Mouse (Mus musculus) heart, postnatal 0 days (tissue): ENCODE results near the gene Chrm3. TPM values are rescaled to one million over a fixed set of nuclear protein-coding genes. Genes with fewer than 3 reads are reported as not detected.

ENCODE experiments used
- ATAC-seq: fragments of 200-750 bp; cut with Nextera tagmentation; 2 replicates; pipeline ENCODE4 v1.8.0; 2017; ENCODE audit warnings: low read depth, moderate number of reproducible peaks, moderate library complexity; ENCODE audit not compliant: insufficient read depth
- DNase-seq: peaks from one replicate; pipeline ENCODE4 v3.0.0-alpha.2; 2016; ENCODE audit warnings: low spot score
- H3K27ac ChIP-seq: fragments of 300-500 bp; sonication (generic); 2 replicates; pipeline ENCODE4 v1.5.1; 2014; ENCODE audit warnings: low read depth, mild to moderate bottlenecking
- H3K27me3 ChIP-seq: fragments of 300-500 bp; sonication (generic); 2 replicates; pipeline ENCODE4 v1.6.1; 2014; ENCODE audit warnings: low read length, mixed read lengths; ENCODE audit not compliant: control insufficient read depth, insufficient read depth
- H3K36me3 ChIP-seq: fragments of 300-500 bp; sonication (generic); replicated peaks from 2 replicates; pipeline ENCODE4 v1.6.1; 2014; ENCODE audit warnings: low read length, mixed read lengths; ENCODE audit not compliant: control insufficient read depth, insufficient read depth
- H3K4me1 ChIP-seq: fragments of 300-500 bp; sonication (generic); 2 replicates; pipeline ENCODE4 v1.6.1; 2014; ENCODE audit warnings: antibody characterized with exemption; ENCODE audit not compliant: control insufficient read depth, insufficient read depth
- H3K4me2 ChIP-seq: fragments of 300-500 bp; sonication (generic); 2 replicates; pipeline ENCODE4 v1.6.1; 2014; ENCODE audit warnings: low read depth, mild to moderate bottlenecking, low read length, moderate library complexity
- H3K4me3 ChIP-seq: fragments of 300-500 bp; sonication (generic); 2 replicates; pipeline ENCODE4 v1.5.1; 2014; ENCODE audit warnings: low read depth, low read length
- H3K9ac ChIP-seq: fragments of 300-500 bp; sonication (generic); replicated peaks from 2 replicates; pipeline ENCODE4 v1.6.1; 2014; ENCODE audit warnings: low read depth, low read length, mixed read lengths
- H3K9me3 ChIP-seq: fragments of 300-500 bp; sonication (generic); replicated peaks from 2 replicates; pipeline ENCODE4 v1.6.1; 2016; ENCODE audit warnings: low read length; ENCODE audit not compliant: control insufficient read depth
- CTCF ChIP-seq: IDR thresholded peaks from 2 replicates; pipeline ENCODE4 v1.5.1; 2016; ENCODE audit warnings: antibody characterized with exemption, control low read depth, low read depth
- EP300 ChIP-seq: IDR thresholded peaks from 2 replicates; pipeline ENCODE4 v1.6.1; 2016; ENCODE audit warnings: antibody characterized with exemption, low read depth
- WGBS: fragments of 180-500 bp; shearing (Covaris S2); extraction: QIAGEN DNeasy Blood & Tissue Kit; methylation state at CpG from one replicate; pipeline ENCODE4 v1.1.7; 2014; 5-methylcytosine and 5-hydroxymethylcytosine counted together
- polyA plus RNA-seq: library from polyadenylated mRNA; unstranded; fragments of >200 nt; fragmentation: Nextera tagmentation; extraction: Ambion mirVana; gene quantifications from 2 replicates; pipeline ENCODE4 v1.2.1, GENCODE M21; 2015
- total RNA-seq: library from RNA; depleted of rRNA; stranded (reverse); fragments of >200 nt; gene quantifications from 2 replicates; pipeline ENCODE4 v1.2.3, GENCODE M21; 2014; ENCODE audit warnings: low replicate concordance

The Chrm3 gene
- total and polyA plus RNA-seq, 2 experiments from 2014 or later, result 0.26 to 0.31 TPM

- Histone ChIP-seq H3K4me3 (no peak overlapping the region), H3K9ac (no peak overlapping the region), H3K4me2 (no peak overlapping the region), H3K27me3 (no peaks in the 10 kb centered on the region), H3K27ac (no peak overlapping the region), H3K9me3 (no peaks in the 10 kb centered on the region), H3K36me3 (no peaks in the 10 kb centered on the region), H3K4me1 (no peaks in the 10 kb centered on the region)
- ATAC-seq (no peak), DNase-seq (no peak)
- TF ChIP-seq EP300 (no peak), CTCF (no peak)
- 45% methylated on average over 4 of the region's 4 CpGs for WGBS
These were observed 357.7 kb downstream of the Chrm3 start for GRCm38 (mm10) chr13:10002916-10003315.

DNA sequence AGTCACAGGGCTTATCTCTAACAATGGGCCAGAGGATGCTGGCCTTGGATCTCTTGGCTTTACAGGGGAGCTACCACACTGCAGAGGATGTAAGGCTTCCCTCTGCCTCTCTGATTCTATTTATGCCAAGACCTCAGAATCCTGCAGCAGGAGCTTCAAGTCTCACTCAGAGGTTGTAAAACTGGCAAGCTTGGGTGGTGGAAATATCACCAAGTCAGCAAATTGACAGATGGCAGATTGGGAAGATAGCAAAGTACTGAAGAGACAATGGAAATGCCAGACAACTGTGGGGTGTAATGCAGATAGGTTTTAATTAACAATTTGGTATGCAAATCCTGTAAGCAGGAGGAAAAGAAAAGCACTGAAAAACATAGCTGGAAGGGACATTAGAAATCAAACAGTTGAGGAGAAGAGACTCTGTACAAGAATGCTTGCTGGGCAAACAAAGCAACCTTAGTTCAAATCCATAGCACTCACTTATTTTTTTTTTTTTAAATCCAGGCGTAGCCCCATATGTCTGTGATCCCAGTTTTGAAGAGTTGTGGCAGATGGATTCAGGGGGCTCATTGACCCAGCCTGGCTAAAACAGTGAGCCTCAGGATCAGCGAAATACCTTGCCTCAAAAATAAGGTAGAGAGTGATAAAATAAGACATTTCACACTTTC, 362.9 kb downstream of the Chrm3 start:
- DNase-seq (no peak), ATAC-seq (no peak)
- Histone ChIP-seq H3K27me3 (no peaks in the 10 kb centered on the region), H3K4me2 (no peak overlapping the region), H3K4me3 (no peak overlapping the region), H3K36me3 (no peaks in the 10 kb centered on the region), H3K9ac (no peak overlapping the region), H3K4me1 (no peaks in the 10 kb centered on the region), H3K9me3 (no peaks in the 10 kb centered on the region), H3K27ac (no peak overlapping the region)
- no peak for TF ChIP-seq CTCF
- TF ChIP-seq EP300, result no peak
- 73% methylated on average over 2 of the region's 2 CpGs for whole genome bisulfite sequencing

- H3K4me3 ChIP-seq, result no peak overlapping the region
- TF ChIP-seq CTCF (no peak), EP300 (no peak)
- no peaks in the 10 kb centered on the region for H3K27me3 ChIP-seq
- H3K27ac ChIP-seq, result no peak overlapping the region
- H3K36me3 ChIP-seq, result no peaks in the 10 kb centered on the region
- no peak for DNase-seq
- WGBS, result 74% methylated on average over 1 of the region's 1 CpGs
- no peak overlapping the region for H3K9ac ChIP-seq
- ATAC-seq, result no peak
- H3K4me2 ChIP-seq, result no peak overlapping the region
- H3K9me3 ChIP-seq, result no peaks in the 10 kb centered on the region
- H3K4me1 ChIP-seq, result no peaks in the 10 kb centered on the region
These were observed 364.8 kb downstream of the Chrm3 start for GRCm38 (mm10) chr13:9995852-9996251.

- H3K27me3 ChIP-seq, result no peaks in the 10 kb centered on the region
- no peak for DNase-seq
- H3K4me1 ChIP-seq, result no peaks in the 10 kb centered on the region
- no peaks in the 10 kb centered on the region for H3K9me3 ChIP-seq
- no peak for ATAC-seq
- TF ChIP-seq EP300, result no peak
- no peak for TF ChIP-seq CTCF
- 84% methylated on average over 3 of the region's 3 CpGs for whole genome bisulfite sequencing
- H3K27ac ChIP-seq, result no peak overlapping the region
- H3K4me2 ChIP-seq, result no peak overlapping the region
- H3K36me3 ChIP-seq, result no peaks in the 10 kb centered on the region
- no peak overlapping the region for H3K9ac ChIP-seq
- H3K4me3 ChIP-seq, result no peak overlapping the region
These were observed 367.1 kb downstream of the Chrm3 start for GRCm38 (mm10) chr13:9993571-9993970.

GRCm38 (mm10) chr13:9992640-9993039, 368.0 kb downstream of the Chrm3 start:
- H3K9me3 ChIP-seq, result no peaks in the 10 kb centered on the region
- DNase-seq (no peak), ATAC-seq (no peak)
- no peaks in the 10 kb centered on the region for H3K27me3 ChIP-seq
- no peak overlapping the region for H3K27ac ChIP-seq
- no peak overlapping the region for H3K4me2 ChIP-seq
- H3K36me3 ChIP-seq, result no peaks in the 10 kb centered on the region
- TF ChIP-seq EP300, result no peak
- no peak overlapping the region for H3K9ac ChIP-seq
- no peaks in the 10 kb centered on the region for H3K4me1 ChIP-seq
- WGBS, result 40% methylated on average over 2 of the region's 2 CpGs
- H3K4me3 ChIP-seq, result no peak overlapping the region

GRCm38 (mm10) chr13:9985648-9986047, 375.0 kb downstream of the Chrm3 start:
- Histone ChIP-seq H3K9ac (no peak overlapping the region), H3K27me3 (no peaks in the 10 kb centered on the region), H3K4me1 (no peaks in the 10 kb centered on the region), H3K4me3 (no peak overlapping the region), H3K27ac (no peak overlapping the region), H3K4me2 (no peak overlapping the region), H3K9me3 (no peaks in the 10 kb centered on the region), H3K36me3 (no peaks in the 10 kb centered on the region)
- 26% methylated on average over 6 of the region's 6 CpGs for WGBS
- no peak for ATAC-seq
- DNase-seq, result peak; percentile 28
- TF ChIP-seq CTCF, result no peak
- no peak for TF ChIP-seq EP300
